Mouse (Mus musculus) layer of hippocampus, adult 9-10 months (tissue): ENCODE measurements around the gene Kcnj9.

Source experiments
- DNase-seq: peaks from one replicate; pipeline ENCODE4 v3.0.0; 2022; ENCODE audit warnings: low spot score

Kcnj9 gene

DNA sequence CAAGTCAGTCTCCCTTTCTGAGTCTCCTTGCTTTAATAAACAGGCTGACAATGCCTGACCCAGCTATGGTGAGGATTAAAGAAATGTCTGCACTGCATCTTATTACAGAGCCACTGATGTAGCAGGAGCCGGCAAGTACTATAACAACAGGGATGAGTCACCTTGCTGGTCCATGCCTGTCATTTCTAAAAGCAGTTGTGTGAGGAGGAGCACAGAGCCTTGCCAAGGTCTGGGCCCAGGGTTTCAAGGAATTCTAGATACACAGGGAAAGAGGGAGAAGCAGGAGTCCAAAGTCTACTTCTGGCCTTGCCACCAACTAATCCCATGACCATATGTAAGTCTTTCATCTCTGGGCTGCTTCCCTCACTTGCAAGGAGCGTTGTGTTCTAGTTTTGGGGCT lies 36.2 kb downstream of the Kcnj9 start:
- DNase-seq: no peak

DNA sequence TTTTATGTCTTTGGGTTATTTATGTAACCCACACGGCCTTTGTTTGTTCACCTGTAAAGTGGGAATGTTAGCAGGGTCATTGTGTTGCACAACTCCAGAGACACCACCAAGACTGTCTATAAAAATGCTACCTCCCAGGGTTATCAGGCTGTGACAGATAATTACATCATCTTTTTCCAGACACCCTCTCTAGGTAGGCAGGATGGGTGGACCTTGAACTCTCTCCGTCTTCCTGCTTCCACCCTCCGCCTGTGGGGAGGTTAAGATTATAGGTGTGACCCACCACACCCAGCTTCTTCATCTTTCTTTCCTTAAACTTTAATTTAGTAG lies 39.5 kb downstream of the Kcnj9 start:
- no peak for DNase-seq

DNA sequence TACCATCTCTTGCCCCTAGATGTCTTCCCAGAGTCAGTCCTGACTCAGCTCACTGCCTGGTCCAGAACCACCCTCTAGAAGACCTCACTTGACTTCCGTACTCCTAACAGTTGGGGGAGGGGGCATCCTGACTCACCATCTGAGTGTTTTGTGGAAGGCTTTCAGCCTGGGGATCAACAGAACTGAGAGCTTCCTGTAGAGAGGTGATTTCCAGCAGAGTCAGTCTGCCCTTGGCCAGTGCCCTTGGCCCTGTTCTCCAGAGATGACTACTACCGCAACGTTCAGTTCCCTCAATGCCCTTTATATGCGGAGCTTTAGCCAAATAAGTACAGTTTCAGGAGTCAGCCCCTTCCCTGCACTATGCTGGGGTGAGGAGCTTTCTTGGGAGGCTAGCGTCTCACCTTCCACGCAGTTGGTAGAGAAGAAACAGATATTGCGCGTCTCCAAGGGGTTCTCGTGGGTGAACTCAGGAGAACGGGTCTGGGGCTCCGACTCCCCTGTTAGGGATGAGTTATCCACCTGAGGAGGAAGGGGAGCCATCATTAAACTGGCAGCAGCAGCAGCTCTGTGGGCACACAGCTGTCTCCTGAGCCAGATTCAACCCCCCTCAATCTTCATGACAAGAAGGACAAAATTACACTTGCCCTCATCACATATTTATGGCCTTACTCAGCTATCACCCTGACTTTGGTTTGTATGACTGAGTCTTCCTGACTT lies 40.1 kb downstream of the Kcnj9 start:
- no peak for DNase-seq

DNA sequence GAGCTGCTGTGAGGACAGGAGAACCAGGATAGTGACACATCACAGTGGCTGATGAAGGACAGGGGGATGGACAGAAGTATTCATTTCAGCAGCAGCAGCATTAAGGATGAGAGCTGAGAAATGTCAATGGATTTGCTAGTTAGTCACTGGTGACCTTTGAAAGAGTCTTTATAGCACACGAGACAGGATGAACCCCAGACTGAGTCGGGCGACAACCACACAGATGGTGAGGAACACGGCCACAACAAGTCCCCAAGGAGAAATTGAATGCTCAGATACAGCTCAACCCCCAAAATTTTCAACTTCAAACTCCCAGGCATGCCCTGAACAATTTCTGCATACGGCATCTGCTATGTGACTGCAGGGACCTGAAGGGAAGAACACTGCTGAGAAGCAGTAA lies 42.4 kb downstream of the Kcnj9 start:
- DNase-seq: no peak

DNA sequence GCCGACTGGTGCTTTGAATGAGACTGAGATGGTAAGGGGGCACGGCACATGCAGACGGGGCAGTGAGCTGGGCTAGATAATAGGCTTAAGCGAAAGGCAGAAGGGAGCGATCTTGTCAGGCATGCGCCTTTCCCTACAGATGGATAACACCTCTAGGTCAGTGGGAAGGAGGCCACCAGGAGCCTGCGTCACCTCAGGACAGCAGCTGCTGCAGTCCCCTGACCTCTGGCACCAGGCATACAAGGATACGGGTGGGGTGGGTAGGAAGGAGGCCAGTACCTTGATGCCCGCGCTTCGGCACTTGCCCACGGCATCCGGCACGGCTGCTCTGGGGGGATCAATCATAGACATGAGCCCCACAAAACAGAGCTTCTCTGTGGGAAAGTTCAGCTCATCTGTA lies 44.9 kb downstream of the Kcnj9 start:
- no peak for DNase-seq

DNA sequence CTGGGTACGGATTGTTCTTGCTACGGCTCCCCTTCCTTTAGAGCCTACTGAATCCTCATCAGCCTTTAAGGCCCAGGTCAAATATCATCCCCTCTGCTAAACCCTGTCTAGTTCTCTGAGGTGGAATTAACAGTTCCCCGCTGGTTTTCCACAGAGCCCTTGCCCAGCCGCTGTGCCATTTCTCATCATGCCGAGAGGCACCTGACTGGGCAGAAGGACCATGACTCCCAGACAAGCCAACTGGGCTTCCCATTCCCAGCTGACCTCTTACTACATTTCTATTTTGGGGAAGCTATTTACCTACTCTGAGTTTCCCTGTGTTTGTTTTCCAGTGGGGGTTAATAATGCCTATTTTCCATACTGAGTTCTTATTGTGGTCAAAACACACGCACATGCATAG lies 46.0 kb downstream of the Kcnj9 start:
- no peak for DNase-seq

DNA sequence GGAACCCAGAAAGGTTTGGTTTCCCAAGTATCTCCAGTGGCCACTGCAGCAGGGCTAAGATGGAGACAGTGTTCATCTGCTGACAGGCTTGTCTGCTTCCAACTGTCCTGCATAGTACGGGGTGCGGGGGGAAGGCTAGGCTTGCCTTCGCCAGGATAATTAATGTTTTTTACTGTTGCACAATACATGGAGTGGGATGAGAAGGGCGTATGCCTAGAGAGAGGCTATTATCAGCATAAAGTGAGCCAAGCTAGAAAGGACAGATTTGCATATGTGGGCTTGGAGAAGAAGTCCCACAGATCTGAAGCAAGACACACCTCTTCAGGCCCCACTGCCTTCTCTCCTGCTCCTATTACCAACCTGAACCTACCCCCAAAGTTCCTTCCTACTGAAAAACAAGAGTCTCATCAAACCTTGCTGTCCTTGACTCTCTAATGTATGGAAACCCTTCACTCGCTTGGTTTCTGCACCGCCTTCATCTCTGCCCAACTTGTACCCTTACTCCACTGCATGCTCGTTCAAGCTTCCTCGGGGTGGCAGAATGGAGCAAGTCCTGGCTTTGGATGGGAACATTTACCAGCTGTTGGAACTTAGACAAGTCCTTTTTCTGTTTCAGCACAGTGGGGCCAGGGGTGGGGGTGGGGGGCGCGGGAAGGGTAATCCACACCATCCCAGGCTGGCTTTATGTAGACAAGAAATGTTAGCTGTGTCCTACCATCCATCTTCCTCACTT lies 47.4 kb downstream of the Kcnj9 start:
- DNase-seq: no peak

DNA sequence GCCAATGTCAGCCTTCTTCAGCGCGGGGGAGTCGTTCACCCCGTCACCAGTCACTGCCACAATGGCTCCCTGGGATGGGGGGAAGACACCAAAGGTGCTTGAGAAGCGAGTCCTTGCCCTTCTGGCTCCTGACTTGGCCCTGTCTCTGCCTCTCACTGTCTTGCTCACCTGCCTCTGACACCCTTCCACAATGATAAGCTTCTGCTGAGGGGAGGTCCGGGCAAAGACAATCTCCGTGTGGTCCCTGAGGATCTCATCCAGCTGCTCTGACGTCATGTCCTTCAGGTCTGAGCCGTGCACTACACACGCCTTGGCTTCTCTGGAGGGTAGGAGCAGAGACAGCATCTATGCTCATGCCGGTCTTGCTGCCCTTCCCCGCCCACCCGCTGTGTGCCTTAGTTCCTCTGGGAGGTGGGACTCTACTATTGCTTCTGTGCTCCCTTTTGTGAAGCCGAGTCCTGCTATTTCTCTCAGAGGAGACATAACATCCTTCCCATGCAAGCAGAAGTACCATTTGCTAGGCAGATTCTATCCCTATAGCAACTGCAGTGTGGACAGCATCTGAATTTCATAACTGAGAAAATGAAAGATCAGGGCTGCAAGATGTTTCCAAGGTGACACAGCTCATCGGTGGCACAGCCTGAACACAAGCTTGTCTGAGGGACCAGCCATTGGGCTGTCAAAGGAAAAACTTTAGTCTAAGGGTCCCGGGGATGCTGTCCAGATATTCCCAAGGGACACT lies 49.2 kb downstream of the Kcnj9 start:
- DNase-seq: no peak

DNA sequence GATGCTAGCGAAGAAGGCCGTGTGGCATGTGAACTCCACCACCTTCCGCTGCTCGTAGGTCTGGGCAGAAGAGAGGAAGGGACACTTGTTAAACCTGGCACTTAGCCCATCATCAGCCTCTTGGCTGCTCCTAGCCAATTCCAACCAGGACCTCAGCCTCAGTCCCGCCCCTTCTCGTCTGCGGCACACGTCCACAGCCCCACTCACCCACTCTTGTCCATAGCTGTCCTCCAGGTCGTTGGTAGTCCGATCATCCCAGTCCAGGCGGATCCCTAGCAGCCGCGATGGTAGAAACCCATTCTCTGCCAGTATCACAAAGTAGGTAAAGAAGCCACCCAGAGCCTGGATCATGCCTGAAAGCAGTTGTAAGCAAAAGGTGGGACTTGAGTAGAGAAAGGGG lies 50.8 kb downstream of the Kcnj9 start:
- DNase-seq: no peak

DNA sequence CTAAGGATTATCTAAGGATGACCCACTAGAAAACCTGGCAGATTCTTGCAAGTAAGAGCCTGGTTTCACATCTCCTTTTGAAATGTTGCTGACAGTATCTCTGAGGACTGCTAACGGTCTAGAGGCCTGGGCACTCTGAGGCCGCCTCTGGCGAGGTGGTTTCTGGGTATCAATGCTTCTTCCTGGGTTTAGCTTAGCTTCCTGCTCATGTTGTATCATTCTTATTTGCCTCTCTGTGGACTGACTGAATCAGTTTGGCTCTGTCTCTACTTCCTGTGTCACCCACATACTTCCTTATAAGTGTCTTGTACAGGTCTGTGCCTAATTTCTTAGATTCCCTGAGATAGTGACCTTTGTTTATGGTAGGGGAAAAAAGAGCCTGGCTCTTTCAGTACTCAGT lies 51.9 kb downstream of the Kcnj9 start:
- no peak for DNase-seq

DNA sequence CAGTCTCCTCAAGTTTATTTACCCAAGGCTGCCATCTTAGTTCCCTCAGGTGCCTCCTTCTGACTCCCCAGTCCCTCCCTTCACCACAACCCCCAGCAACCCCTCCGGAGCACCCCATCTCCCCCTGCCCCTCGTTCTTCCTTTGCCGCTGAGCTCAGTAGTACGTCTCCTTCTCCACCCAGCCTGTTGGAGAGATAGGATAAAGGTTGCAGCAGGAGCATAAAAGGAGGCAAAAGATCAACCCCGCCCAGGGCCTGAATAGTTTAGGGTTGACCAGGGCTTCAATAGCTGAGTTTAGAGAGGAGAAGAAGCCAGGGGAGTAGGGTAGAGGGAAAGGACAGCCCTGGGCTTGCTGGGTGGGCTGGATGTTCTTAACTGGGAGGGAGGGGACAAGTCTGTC lies 54.6 kb downstream of the Kcnj9 start:
- DNase-seq: no peak

DNA sequence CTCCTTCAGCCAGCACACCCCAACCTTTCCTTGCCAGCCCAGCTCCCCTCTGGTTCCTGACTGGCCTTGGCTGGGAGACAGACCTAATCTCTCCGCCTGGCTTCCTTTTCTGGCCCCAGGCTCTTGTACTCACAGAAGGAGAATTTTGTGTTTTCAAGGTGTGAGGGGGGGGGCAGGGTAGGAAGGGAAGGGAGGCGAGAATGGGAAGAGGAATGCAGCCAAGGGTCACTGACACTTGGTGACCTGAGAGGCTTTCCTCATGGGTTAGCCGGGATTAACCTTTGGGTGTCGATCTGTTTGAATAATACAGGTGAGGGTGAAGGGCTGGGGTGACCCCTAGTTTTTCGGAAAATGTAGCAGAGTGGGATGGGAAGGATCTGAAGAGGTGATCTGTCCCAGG lies 55.0 kb downstream of the Kcnj9 start:
- DNase-seq: no peak

DNA sequence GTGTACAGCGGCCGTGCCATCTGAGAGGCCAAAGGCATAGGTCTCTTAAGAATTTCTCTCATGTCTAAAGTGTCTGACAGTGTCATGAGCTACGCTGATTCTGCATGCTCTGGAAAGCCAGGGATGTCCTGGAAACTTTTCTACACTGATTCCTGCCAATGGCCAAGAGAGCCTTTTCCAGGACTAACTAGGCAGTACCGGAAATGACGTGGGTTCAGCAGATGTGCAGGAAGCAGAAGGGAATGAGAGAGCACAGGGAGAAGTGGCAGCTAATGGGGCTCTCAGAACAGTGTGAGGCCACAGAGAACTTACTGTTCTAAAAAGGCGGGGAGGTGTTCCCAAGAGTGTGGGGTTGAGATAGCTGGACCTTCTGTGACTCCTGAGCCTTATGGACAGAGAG lies 55.7 kb downstream of the Kcnj9 start:
- DNase-seq: no peak

DNA sequence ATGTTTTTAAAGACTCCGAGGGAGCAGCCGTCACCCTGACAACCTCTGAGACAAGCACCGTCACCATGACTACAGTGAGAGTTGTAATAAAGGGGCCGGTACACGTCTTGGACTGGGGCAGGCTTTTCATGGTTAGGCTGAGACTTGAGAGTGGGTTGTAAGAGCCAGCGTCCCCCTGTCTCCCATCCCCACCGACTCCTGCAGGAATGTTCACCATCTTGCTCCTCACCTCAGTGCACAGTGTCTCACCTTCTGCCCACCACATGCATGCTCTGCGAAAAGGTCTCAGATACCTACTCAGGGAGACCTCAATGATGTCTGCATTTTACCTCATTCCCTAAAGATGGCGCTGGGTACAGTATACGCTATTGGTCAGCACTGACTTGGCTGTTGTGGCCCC lies 57.4 kb downstream of the Kcnj9 start:
- no peak for DNase-seq

DNA sequence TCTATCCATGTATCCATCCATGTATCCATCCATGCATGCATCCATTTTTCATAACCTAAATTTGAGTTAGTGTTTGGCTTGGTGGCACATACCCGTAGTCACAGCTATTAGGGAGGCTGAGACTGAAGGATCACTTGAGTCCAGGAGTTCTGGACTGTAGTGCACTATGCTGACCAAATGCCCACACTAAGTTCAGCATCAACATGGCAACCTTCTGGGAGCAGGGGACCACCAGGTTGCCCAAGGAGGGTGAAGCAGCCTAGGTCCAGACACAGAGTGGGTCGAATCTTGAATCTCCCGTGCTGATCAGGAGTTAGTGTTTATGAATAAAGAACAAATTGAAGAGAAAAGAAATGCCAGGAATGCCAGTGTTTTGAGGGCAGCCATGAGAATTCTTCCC lies 57.9 kb downstream of the Kcnj9 start:
- no peak for DNase-seq
